Mouse (Mus musculus) embryo, embryonic 11.5 days (tissue): ENCODE measurements around the gene Mroh3.
A peak's percentile ranks its signal among the peaks of the same experiment; 100 is the strongest.

Experiments
- DNase-seq: peaks from one replicate; pipeline ENCODE4 v3.0.0-alpha.2; 2012; ENCODE audit warnings: low read depth, low spot score

Mroh3 gene

GRCm38 (mm10) chr1:136212803-136213202 is at the start of gene Mroh3:
Gene Mroh3 (minus strand): TSS chr1:136212828.
- no peak for DNase-seq

GRCm38 (mm10) chr1:136260635-136261238 is 48.1 kb upstream of the Mroh3 start, which contains the start of gene Gpr25:
Gene Gpr25 (minus strand): TSS chr1:136260873.
- no peak for DNase-seq

GRCm38 (mm10) chr1:136259893-136260634 is 47.4 kb upstream of the Mroh3 start:
- DNase-seq, result peak; percentile 38

- DNase-seq, result no peak
These were observed 46.9 kb upstream of the Mroh3 start for GRCm38 (mm10) chr1:136259543-136259892.

GRCm38 (mm10) chr1:136258495-136258894 is 45.9 kb upstream of the Mroh3 start:
- no peak for DNase-seq

GRCm38 (mm10) chr1:136255657-136256056 is 43.0 kb upstream of the Mroh3 start:
- no peak for DNase-seq

GRCm38 (mm10) chr1:136255174-136255573 is 42.5 kb upstream of the Mroh3 start:
- DNase-seq, result no peak

- DNase-seq, result no peak
These were observed 42.0 kb upstream of the Mroh3 start for GRCm38 (mm10) chr1:136254503-136255065.

GRCm38 (mm10) chr1:136253472-136253871 is 40.8 kb upstream of the Mroh3 start:
- DNase-seq, result no peak

GRCm38 (mm10) chr1:136249662-136250061 is 37.0 kb upstream of the Mroh3 start:
- no peak for DNase-seq

GRCm38 (mm10) chr1:136247393-136247792 is 34.8 kb upstream of the Mroh3 start:
- DNase-seq, result no peak

GRCm38 (mm10) chr1:136244469-136244868 is 31.8 kb upstream of the Mroh3 start:
- no peak for DNase-seq

GRCm38 (mm10) chr1:136241801-136242200 is 29.2 kb upstream of the Mroh3 start:
- no peak for DNase-seq

- no peak for DNase-seq
These were observed 25.9 kb upstream of the Mroh3 start for GRCm38 (mm10) chr1:136238495-136238894.

- no peak for DNase-seq
These were observed 22.0 kb upstream of the Mroh3 start for GRCm38 (mm10) chr1:136234595-136235092.

GRCm38 (mm10) chr1:136233892-136234594 is 21.4 kb upstream of the Mroh3 start, which contains the start of gene Inava:
Gene Inava (minus strand): TSS chr1:136234264.
- DNase-seq, result peak; percentile 82

- DNase-seq, result no peak
These were observed 20.6 kb upstream of the Mroh3 start for GRCm38 (mm10) chr1:136232986-136233790.

GRCm38 (mm10) chr1:136232285-136232926 is 19.8 kb upstream of the Mroh3 start:
- no peak for DNase-seq

- no peak for DNase-seq
These were observed 19.0 kb upstream of the Mroh3 start for GRCm38 (mm10) chr1:136231596-136231995.

GRCm38 (mm10) chr1:136230201-136230600 is 17.6 kb upstream of the Mroh3 start:
- no peak for DNase-seq

GRCm38 (mm10) chr1:136229040-136229373 is 16.4 kb upstream of the Mroh3 start:
- DNase-seq, result no peak
